9 mouse cellular contexts compared by ENCODE assay signal in the genomic region with DNA sequence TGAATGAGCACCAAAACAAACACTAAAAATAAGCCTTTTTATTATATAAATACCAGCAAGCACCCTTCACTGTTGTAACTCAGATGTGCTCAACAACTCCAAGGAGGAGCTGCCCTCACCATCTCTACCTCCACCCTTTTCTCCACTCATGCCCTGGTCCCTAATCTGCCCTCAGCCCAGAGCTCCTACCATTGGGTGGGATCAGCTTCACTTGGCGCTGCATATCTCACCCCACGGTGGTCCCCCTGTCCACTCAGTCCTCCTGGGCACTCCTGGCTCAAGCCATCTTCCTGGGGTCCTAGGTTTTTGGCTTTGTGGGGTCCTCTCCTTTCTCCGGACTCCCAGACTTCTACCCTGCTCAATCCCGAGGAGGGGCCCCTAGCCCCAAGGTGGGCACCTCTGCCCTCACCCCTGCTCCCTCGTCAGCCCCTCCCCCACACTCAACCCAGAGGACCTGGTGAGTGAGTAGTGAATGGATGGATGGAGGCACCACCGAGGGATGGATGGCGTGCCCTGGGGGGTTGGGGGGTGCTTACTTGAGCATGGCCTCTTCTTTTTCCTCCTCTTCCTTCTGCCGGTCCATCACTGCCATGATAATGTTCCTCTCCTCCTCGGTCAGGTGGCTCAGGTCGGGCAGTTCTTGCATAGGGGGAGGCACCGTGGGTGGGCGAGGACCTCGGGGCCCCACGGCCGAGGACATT. TPM values are rescaled to one million over a fixed set of nuclear protein-coding genes. Genes with fewer than 3 reads are reported as not detected.
A peak's percentile ranks its signal among the peaks of the same experiment; 100 is the strongest.
DNase-seq lines count a peak whose midpoint lies in the region; ATAC-seq and TF ChIP-seq lines count a peak whose summit lies in the region.
"Had no signal": no experiment of that assay in that cellular context is flagged by ENCODE, and none has a peak within 500 bp of the region (broad histone marks: within the 10 kb centered on the region; RNA-seq: fewer than 3 reads in every experiment).

No protein-coding gene starts in this region.

- no peaks in the 10 kb centered on the region for H3K36me3 ChIP-seq in heart, embryonic 12.5 days
- H3K36me3 ChIP-seq in embryonic facial prominence, embryonic 10.5 days (replicated peaks), result no peaks in the 10 kb centered on the region
- H3K36me3 ChIP-seq in hindbrain, embryonic 13.5 days, result no peaks in the 10 kb centered on the region
- no peaks in the 10 kb centered on the region for H3K36me3 ChIP-seq in liver, embryonic 13.5 days
- H3K36me3 ChIP-seq in small intestine, adult 2 months (ENCODE audit: control insufficient read depth, insufficient read depth, low read length), result no peaks in the 10 kb centered on the region
- H3K36me3 ChIP-seq: G1E had no signal

- no peak for TF ChIP-seq POLR2A in small intestine, adult 2 months (IDR thresholded peaks at IDR 0.05; ENCODE audit: low read depth, low read length)

- H3K27me3 ChIP-seq in heart, embryonic 12.5 days (replicated peaks), result peaks cover 17% of the 10 kb centered on the region
- H3K27me3 ChIP-seq in embryonic facial prominence, embryonic 10.5 days (replicated peaks; ENCODE audit: low read depth, poor library complexity, severe bottlenecking), result peaks cover 33% of the 10 kb centered on the region
- no peaks in the 10 kb centered on the region for H3K27me3 ChIP-seq in hindbrain, embryonic 13.5 days
- H3K27me3 ChIP-seq in liver, embryonic 13.5 days, result peaks cover 27% of the 10 kb centered on the region
- H3K27me3 ChIP-seq in small intestine, adult 2 months (ENCODE audit: control insufficient read depth, insufficient read depth, low read length), result no peaks in the 10 kb centered on the region; the same call in 1 of the 2 replicates

- H3K4me1 ChIP-seq in heart, embryonic 12.5 days (replicated peaks), result peaks cover 12% of the 10 kb centered on the region
- peaks cover 19% of the 10 kb centered on the region for H3K4me1 ChIP-seq in embryonic facial prominence, embryonic 10.5 days
- H3K4me1 ChIP-seq in hindbrain, embryonic 13.5 days (replicated peaks), result peaks cover 32% of the 10 kb centered on the region
- 0 out of 2 replicates have a peak, but pooled peaks cover 3% of the 10 kb centered on the region for H3K4me1 ChIP-seq in liver, embryonic 13.5 days (replicated peaks)
- no peaks in the 10 kb centered on the region for H3K4me1 ChIP-seq in small intestine, adult 2 months (ENCODE audit: control insufficient read depth, insufficient read depth, insufficient read length, low read length)

- H3K9ac ChIP-seq in heart, embryonic 12.5 days, result peak overlapping the region; percentile 78
- H3K9ac ChIP-seq in hindbrain, embryonic 13.5 days, result peak overlapping the region; percentile 85
- peak overlapping the region; percentile 33; the same call in 1 of the 2 replicates for H3K9ac ChIP-seq in liver, embryonic 13.5 days

- TF ChIP-seq CTCF in small intestine, adult 2 months (IDR thresholded peaks at IDR 0.05; ENCODE audit: extremely low read depth, insufficient read length, insufficient replicate concordance, low read depth, low read length), result no peak

- peak overlapping the region; percentile 72 for H3K4me3 ChIP-seq in heart, embryonic 12.5 days
- H3K4me3 ChIP-seq in embryonic facial prominence, embryonic 10.5 days, result peak overlapping the region; percentile 76
- peak overlapping the region; percentile 71 for H3K4me3 ChIP-seq in hindbrain, embryonic 13.5 days
- peak overlapping the region; percentile 47 for H3K4me3 ChIP-seq in liver, embryonic 13.5 days (replicated peaks)
- peak overlapping the region; percentile 57 for H3K4me3 ChIP-seq in small intestine, adult 2 months (ENCODE audit: low read depth, low read length)

- H3K4me2 ChIP-seq in heart, embryonic 12.5 days, result peak overlapping the region; percentile 97
- H3K4me2 ChIP-seq in hindbrain, embryonic 13.5 days, result peak overlapping the region; percentile 74
- H3K4me2 ChIP-seq in liver, embryonic 13.5 days, result peak overlapping the region; percentile 66

- H3K27ac ChIP-seq in heart, embryonic 12.5 days (ENCODE audit: poor library complexity, severe bottlenecking), result no peak overlapping the region
- peak overlapping the region; percentile 88 for H3K27ac ChIP-seq in embryonic facial prominence, embryonic 10.5 days (replicated peaks)
- H3K27ac ChIP-seq in hindbrain, embryonic 13.5 days, result peak overlapping the region; percentile 89
- H3K27ac ChIP-seq in liver, embryonic 13.5 days, result no peak overlapping the region
- H3K27ac ChIP-seq in small intestine, adult 2 months (ENCODE audit: insufficient read depth, low read depth, low read length), result no peak overlapping the region

- intact Hi-C loops in heart, postnatal 25 days (cut with DNase I), result loop anchor here (10.0 kb wide), 1 partner anchor 340 kb away; no protein-coding TSS in a partner anchor

- ATAC-seq in heart, embryonic 12.5 days (ENCODE audit: insufficient number of reproducible peaks, low FRiP score), result peak; percentile 58
- peak; percentile 54 for ATAC-seq in hindbrain, embryonic 13.5 days (ENCODE audit: low FRiP score)
- ATAC-seq in liver, embryonic 13.5 days (ENCODE audit: low read depth), result no peak
- no peak for ATAC-seq in erythroblast, adult 5-6 weeks (replicated peaks; ENCODE audit: low FRiP score, poor library complexity, severe bottlenecking)

- WGBS in heart, embryonic 12.5 days, result 5% methylated on average over 15 of the region's 15 CpGs
- WGBS in embryonic facial prominence, embryonic 10.5 days, result 8% methylated on average over 15 of the region's 15 CpGs
- WGBS in hindbrain, embryonic 13.5 days, result 7% methylated on average over 14 of the region's 15 CpGs
- 10% methylated on average over 15 of the region's 15 CpGs for WGBS in liver, embryonic 13.5 days (ENCODE audit: insufficient replicate concordance)
- 12% methylated on average over 15 of the region's 15 CpGs for whole genome bisulfite sequencing in small intestine, adult 2 months

- no peak for DNase-seq in heart, postnatal 25 days (ENCODE audit: low spot score)
- DNase-seq in ES-CJ7 (ENCODE audit: low read depth, low spot score), result peak; percentile 4
- no peak for DNase-seq in embryonic facial prominence, embryonic 10.5 days (ENCODE audit: low spot score)
- no peak for DNase-seq in liver, embryonic 13.5 days

- H3K9me3 ChIP-seq in heart, embryonic 12.5 days (replicated peaks), result no peaks in the 10 kb centered on the region
- no peaks in the 10 kb centered on the region for H3K9me3 ChIP-seq in embryonic facial prominence, embryonic 10.5 days
- no peaks in the 10 kb centered on the region for H3K9me3 ChIP-seq in hindbrain, embryonic 13.5 days
- H3K9me3 ChIP-seq in liver, embryonic 13.5 days (replicated peaks), result no peaks in the 10 kb centered on the region

RNA-seq across cellular contexts. Expression of gene Rims1, which starts 0.6 kb away (rescaled TPM):
- 1.5 and 1.8 TPM in 2 replicates for polyA plus RNA-seq in heart, embryonic 12.5 days (2016; fragmentation: Nextera tagmentation; extraction: Ambion mirVana)
- under 1 TPM; 0.18 to 0.20 TPM for total RNA-seq in heart, postnatal 25 days (2021)
- 1.3 and 1.4 TPM in 2 replicates for polyA plus RNA-seq in embryonic facial prominence, embryonic 10.5 days (2016; fragmentation: Nextera tagmentation; extraction: Ambion mirVana)
- 10.1 and 10.8 TPM in 2 replicates for polyA plus RNA-seq in hindbrain, embryonic 13.5 days (2015; fragmentation: Nextera tagmentation; extraction: Ambion mirVana)
- polyA plus RNA-seq in liver, embryonic 13.5 days (2015; fragmentation: Nextera tagmentation; extraction: Ambion mirVana), result 0.15 and 0.17 TPM in 2 replicates
- polyA plus RNA-seq in small intestine, adult 2 months (2012; rRNA removed), result 0.51 and 0.68 TPM in 2 replicates
- total RNA-seq in erythroblast, adult 5-6 weeks (2015; ENCODE audit: low replicate concordance), result not detected in 2 replicates
- not detected in 2 replicates for total RNA-seq in erythroblast, adult 5-6 weeks (2017; ENCODE audit: low replicate concordance)
- polyA plus RNA-seq: G1E had no signal

Comparison
In these comparisons a context has a peak if more than half of its experiments do, and no peak if none do; other contexts are left out.
1. ATAC-seq: peak in heart, embryonic 12.5 days (single experiment) and hindbrain, embryonic 13.5 days (single experiment); none in liver, embryonic 13.5 days (single experiment) and erythroblast, adult 5-6 weeks (single experiment).
2. H3K27ac ChIP-seq: peak in embryonic facial prominence, embryonic 10.5 days (single experiment) and hindbrain, embryonic 13.5 days (single experiment); none in heart, embryonic 12.5 days (single experiment), liver, embryonic 13.5 days (single experiment) and small intestine, adult 2 months (single experiment).
3. H3K9ac ChIP-seq: peak in every context shown above with its lines; median percentile 85 in hindbrain, embryonic 13.5 days; 78 in heart, embryonic 12.5 days; 33 in liver, embryonic 13.5 days.
4. Peak in every context shown above with its lines, with median percentiles within 50 percentile points of each other: H3K4me2 ChIP-seq and H3K4me3 ChIP-seq.